Mouse (Mus musculus) stomach, postnatal 0 days (tissue): ENCODE data around the gene Tfap4.

Experiments
- CTCF ChIP-seq: IDR thresholded peaks from 2 replicates; pipeline ENCODE4 v1.5.1; 2016; ENCODE audit warnings: antibody characterized with exemption, low read depth, mild to moderate bottlenecking, moderate library complexity
- EP300 ChIP-seq: optimal IDR thresholded peaks from 2 replicates; pipeline ENCODE3; 2016; ENCODE audit warnings: antibody characterized with exemption

- TF ChIP-seq CTCF = no peak
- TF ChIP-seq EP300 = no peak
Measured at GRCm38 (mm10) chr16:4593971-4594813, 34.5 kb upstream of the Tfap4 start, which contains the start of gene Glis2.
